Mouse (Mus musculus) spleen, postnatal 4 days (tissue): ENCODE data around the gene Gm10715.
"Not testable (repeated sequence)": the region's sequence is repeated elsewhere in the genome, so short reads cannot be mapped to it uniquely, and the experiment has no call there.

Experiments used
- DNase-seq, 2 experiments: peaks; one replicate each; pipeline ENCODE4 v3.0.0; 2022; ENCODE audit warnings: low spot score in 2 of 2

The Gm10715 gene

GRCm38 (mm10) chr9:3036577-3036976, at the start of gene Gm10715:
TSS of gene Gm10715 (plus strand) at chr9:3036877.
- not testable (repeated sequence) for DNase-seq

DNA sequence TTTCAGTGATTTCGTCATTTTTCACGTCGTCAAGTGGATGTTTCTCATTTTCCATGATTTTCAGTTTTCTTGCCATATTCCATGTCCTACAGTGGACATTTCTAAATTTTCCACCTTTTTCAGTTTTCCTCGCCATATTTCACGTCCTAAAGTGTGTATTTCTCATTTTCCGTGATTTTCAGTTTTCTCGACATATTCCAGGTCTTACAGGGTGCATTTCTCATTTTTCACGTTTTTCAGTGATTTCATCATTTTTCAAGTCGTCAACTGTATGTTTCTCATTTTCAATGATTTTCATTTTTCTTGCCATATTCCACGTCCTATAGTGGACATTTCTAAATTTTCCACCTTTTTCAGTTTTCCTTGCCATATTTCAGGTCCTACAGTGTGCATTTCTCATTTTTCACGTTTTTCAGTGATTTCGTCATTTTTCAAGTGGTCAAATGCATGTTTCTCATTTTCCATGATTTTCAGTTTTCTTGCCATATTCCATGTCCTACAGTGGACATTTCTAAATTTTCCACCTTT, 36.2 kb upstream of the Gm10715 start, which contains the start of gene Gm10722:
Gene Gm10722, plus strand, starts transcription at position 478 of the 528 bp plus-strand sequence.
- DNase-seq: peak; percentile 38 to 64

GRCm38 (mm10) chr9:3001006-3001405, 35.7 kb upstream of the Gm10715 start:
- DNase-seq: peak; percentile 75 to 84

DNA sequence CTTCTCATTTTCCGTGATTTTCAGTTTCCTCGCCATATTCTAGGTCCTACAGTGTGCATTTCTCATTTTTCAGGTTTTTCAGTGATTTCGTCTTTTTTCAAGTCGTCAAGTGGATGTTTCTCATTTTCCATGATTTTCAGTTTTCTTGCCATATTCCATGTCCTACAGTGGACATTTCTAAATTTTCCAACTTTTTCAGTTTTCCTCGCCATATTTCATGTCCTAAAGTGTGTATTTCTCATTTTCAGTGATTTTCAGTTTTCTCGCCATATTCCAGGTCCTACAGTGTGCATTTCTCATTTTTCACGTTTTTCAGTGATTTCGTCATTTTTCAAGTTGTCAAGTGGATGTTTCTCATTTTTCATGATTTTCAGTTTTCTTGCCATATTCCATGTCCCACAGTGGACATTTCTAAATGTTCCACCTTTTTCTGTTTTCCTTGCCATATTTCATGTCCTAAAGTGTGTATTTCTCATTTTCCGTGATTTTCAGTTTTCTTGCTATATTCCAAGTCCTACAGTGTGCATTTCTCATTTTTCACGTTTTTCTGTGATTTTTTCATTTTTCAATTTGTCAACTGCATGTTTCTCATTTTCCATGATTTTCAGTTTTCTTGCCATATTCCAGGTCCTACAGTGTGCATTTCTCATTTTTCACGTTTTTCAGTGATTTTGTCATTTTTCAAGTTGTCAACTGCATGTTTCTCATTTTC, 34.6 kb upstream of the Gm10715 start:
- DNase-seq: peak; percentile 100

DNA sequence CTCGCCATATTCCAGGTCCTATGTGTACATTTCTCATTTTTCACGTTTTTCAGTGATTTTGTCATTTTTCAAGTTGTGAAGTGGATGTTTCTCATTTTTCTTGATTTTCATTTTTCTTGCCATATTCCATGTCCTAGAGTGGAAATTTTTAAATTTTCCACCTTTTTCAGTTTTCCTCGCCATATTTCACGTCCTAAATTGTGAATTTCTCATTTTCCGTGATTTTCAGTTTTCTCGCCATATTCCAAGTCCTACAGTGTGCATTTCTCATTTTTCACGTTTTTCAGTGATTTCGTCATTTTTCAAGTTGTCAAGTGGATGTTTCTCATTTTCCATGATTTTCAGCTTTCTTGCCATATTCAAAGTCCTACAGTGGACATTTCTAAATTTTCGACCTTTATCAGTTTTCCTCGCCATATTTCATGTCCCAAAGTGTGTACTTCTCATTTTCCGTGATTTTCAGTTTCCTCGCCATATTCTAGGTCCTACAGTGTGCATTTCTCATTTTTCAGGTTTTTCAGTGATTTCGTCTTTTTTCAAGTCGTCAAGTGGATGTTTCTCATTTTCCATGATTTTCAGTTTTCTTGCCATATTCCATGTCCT, 33.8 kb upstream of the Gm10715 start, which contains the start of gene Gm11168:
Gene Gm11168, plus strand, starts transcription at position 553 of the 603 bp plus-strand sequence.
- DNase-seq: peak; percentile 68 to 72

DNA sequence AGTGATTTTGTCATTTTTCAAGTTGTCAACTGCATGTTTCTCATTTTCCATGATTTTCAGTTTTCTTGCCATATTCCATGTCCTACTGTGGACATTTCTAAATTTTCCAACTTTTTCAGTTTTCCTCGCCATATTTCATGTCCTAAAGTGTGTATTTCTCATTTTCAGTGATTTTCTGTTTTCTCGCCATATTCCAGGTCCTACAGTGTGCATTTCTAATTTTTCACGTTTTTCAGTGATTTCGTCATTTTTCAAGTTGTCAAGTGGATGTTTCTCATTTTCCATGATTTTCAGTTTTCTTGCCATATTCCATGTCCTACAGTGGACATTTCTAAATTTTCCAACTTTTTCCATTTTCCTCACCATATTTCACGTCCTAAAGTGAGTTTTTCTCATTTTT, 30.5 kb upstream of the Gm10715 start:
- not testable (repeated sequence) for DNase-seq

DNA sequence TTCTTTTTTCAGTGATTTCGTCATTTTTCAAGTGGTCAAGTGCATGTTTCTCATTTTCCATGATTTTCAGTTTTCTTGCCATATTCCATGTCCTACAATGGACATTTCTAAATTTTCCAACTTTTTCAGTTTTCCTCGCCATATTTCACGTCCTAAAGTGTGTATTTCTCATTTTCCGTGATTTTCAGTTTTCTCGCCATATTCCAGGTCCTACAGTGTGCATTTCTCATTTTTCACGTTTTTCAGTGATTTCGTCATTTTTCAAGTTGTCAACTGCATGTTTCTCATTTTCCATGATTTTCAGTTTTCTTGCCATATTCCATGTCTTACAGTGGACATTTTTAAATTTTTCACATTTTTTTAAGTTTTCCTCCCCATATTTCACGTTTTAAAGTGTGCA, 30.0 kb upstream of the Gm10715 start:
- peak; percentile 89 to 98 for DNase-seq

- DNase-seq: peak in 1 of 2 experiments; percentile 30
Observed at GRCm38 (mm10) chr9:3007272-3007671, 29.4 kb upstream of the Gm10715 start.

DNA sequence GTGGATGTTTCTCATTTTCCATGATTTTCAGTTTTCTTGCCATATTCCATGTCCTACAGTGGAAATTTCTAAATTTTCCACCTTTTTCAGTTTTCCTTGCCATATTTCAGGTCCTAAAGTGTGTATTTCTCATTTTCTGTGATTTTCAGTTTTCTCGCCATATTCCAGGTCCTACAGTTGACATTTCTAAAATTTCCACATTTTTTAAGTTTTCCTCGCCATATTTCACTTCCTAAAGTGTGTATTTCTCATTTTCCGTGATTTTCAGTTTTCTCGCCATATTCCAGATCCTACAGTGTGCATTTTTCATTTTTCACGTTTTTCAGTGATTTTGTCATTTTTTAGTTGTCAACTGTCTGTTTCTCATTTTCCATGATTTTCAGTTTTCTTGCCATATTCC, 27.3 kb upstream of the Gm10715 start:
- not testable (repeated sequence) for DNase-seq

DNA sequence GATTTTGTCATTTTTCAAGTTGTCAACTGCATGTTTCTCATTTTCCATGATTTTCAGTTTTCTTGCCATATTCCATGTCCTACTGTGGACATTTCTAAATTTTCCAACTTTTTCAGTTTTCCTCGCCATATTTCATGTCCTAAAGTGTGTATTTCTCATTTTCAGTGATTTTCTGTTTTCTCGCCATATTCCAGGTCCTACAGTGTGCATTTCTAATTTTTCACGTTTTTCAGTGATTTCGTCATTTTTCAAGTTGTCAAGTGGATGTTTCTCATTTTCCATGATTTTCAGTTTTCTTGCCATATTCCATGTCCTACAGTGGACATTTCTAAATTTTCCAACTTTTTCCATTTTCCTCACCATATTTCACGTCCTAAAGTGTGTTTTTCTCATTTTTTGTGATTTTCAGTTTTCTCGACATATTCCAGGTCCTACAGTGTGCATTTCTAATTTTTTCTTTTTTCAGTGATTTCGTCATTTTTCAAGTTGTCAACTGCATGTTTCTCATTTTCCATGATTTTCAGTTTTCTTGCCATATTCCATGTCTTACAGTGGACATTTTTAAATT, 24.5 kb upstream of the Gm10715 start:
- not testable (repeated sequence) for DNase-seq

GRCm38 (mm10) chr9:3012733-3013279, 23.9 kb upstream of the Gm10715 start, which contains the start of gene Gm10721:
TSS of gene Gm10721 (plus strand) at chr9:3013140.
- not testable (repeated sequence) for DNase-seq

GRCm38 (mm10) chr9:3015354-3015753, 21.3 kb upstream of the Gm10715 start, which contains the start of gene Gm10720:
TSS of gene Gm10720 (plus strand) at chr9:3015654.
- DNase-seq: not testable (repeated sequence)

DNA sequence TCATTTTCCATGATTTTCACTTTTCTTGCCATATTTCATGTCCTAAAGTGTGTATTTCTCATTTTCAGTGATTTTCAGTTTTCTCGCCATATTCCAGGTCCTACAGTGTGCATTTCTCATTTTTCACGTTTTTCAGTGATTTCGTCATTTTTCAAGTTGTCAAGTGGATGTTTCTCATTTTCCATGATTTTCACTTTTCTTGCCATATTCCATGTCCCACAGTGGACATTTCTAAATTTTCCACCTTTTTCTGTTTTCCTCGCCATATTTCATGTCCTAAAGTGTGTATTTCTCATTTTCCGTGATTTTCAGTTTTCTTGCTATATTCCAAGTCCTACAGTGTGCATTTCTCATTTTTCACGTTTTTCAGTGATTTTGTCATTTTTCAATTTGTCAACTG, 20.8 kb upstream of the Gm10715 start:
- peak; percentile 67 to 68 for DNase-seq

DNA sequence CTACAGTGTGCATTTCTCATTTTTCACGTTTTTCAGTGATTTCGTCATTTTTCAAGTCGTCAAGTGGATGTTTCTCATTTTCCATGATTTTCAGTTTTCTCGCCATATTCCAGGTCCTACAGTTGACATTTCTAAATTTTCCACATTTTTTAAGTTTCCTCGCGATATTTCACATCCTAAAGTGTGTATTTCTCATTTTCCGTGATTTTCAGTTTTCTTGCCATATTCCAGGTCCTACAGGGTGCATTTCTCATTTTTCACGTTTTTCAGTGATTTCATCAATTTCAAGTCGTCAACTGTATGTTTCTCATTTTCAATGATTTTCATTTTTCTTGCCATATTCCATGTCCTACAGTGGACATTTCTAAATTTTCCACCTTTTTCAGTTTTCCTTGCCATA, 19.6 kb upstream of the Gm10715 start, which contains the start of gene Gm10719:
Gene Gm10719, plus strand, starts transcription at position 301 of the 400 bp plus-strand sequence.
- not testable (repeated sequence) for DNase-seq

DNA sequence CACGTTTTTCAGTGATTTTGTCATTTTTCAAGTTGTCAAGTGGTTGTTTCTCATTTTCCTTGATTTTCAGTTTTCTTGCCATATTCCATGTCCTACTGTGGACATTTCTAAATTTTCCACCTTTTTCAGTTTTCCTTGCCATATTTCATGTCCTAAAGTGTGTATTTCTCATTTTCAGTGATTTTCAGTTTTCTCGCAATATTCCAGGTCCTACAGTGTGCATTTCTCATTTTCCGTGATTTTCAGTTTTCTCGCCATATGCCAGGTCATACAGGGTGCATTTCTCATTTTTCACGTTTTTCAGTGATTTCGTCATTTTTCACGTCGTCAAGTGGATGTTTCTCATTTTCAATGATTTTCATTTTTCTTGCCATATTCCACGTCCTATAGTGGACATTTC, 17.7 kb upstream of the Gm10715 start:
- DNase-seq: peak; percentile 96 to 100

DNA sequence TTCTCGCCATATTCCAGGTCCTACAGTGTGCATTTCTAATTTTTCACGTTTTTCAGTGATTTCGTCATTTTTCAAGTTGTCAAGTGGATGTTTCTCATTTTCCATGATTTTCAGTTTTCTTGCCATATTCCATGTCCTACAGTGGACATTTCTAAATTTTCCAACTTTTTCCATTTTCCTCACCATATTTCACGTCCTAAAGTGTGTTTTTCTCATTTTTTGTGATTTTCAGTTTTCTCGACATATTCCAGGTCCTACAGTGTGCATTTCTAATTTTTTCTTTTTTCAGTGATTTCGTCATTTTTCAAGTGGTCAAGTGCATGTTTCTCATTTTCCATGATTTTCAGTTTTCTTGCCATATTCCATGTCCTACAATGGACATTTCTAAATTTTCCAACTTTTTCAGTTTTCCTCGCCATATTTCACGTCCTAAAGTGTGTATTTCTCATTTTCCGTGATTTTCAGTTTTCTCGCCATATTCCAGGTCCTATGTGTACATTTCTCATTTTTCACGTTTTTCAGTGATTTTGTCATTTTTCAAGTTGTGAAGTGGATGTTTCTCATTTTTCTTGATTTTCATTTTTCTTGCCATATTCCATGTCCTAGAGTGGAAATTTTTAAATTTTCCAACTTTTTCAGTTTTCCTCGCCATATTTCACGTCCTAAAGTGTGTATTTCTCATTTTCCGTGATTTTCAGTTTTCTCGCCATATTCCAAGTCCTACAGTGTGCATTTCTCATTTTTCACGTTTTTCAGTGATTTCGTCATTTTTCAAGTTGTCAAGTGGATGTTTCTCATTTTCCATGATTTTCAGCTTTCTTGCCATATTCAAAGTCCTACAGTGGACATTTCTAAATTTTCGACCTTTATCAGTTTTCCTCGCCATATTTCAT, 16.6 kb upstream of the Gm10715 start:
- DNase-seq: peak; percentile 96 to 99

GRCm38 (mm10) chr9:3022316-3023008, 14.2 kb upstream of the Gm10715 start:
- DNase-seq: peak; percentile 88 to 95

GRCm38 (mm10) chr9:3023312-3023984, 13.2 kb upstream of the Gm10715 start, which contains the start of gene Gm10718:
TSS of gene Gm10718 (plus strand) at chr9:3023547.
- DNase-seq: peak; percentile 77 to 82

- peak; percentile 92 to 98 for DNase-seq
Observed at GRCm38 (mm10) chr9:3023985-3024648, 12.6 kb upstream of the Gm10715 start.
